Mouse (Mus musculus) E14TG2a.4 (cell line): Measurements from ENCODE around the gene 1700025C18Rik.

Experiments
- CTCF ChIP-seq: conservative IDR thresholded peaks from 2 replicates; pipeline ENCODE4 v1.5.1; 2014; ENCODE audit warnings: low read length
- NANOG ChIP-seq: IDR thresholded peaks from 2 replicates; pipeline ENCODE4 v1.6.1; 2014; ENCODE audit warnings: borderline replicate concordance, low read length, mixed read lengths
- POU5F1 ChIP-seq: IDR thresholded peaks from 2 replicates; pipeline ENCODE4 v1.6.1; 2014; ENCODE audit warnings: low read length, borderline replicate concordance

DNA sequence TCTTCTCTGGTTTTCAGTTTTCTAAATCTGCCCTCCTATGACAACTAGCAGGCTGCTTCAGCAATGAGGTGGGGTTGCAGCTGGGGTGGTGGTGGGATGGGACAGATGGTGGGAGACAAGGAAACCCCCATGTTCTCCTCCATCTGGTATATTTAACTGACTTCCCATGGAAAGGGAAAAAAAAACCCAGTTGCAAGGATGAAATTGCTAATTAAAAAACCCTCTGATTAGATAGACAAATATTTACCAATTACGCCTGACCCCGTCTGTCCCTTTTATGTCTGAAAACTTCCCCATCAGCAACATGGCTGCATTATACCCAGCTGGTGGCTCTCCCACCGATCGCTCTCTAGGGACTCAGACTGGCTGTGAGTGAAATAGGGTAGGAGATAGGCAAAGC lies 3.9 kb downstream of the 1700025C18Rik start:
- no peak for TF ChIP-seq CTCF
- TF ChIP-seq NANOG: no peak
- no peak for TF ChIP-seq POU5F1
